Mouse (Mus musculus) erythroid progenitor cell, adult 5-6 weeks (primary cell): Measurements from ENCODE around the gene Cgrrf1. TPM values are rescaled to one million over a fixed set of nuclear protein-coding genes. Genes with fewer than 3 reads are reported as not detected.
A peak's percentile ranks its signal among the peaks of the same experiment; 100 is the strongest.
"Not testable (repeated sequence)": the region's sequence is repeated elsewhere in the genome, so short reads cannot be mapped to it uniquely, and the experiment has no call there.

Source experiments
- ATAC-seq: replicated peaks from 2 replicates; pipeline ENCODE4 v1.8.0; 2016; ENCODE audit warnings: moderate number of reproducible peaks, mild to moderate bottlenecking, moderate TSS enrichment, inconsistent platforms; ENCODE audit not compliant: poor library complexity, low FRiP score, severe bottlenecking
- total RNA-seq, 2 experiments: library from RNA; stranded (forward) in 1 of 2; stranded (reverse) in 1 of 2; fragments of 150-400 nt in 1 of 2; fragments of 186-747, 209-891 nt in 1 of 2; gene quantifications; 2 replicates each; pipeline versions ENCODE4 v1.2.3 to v1.2.4; 2015 to 2017; ENCODE audit warnings: low replicate concordance in 2 of 2

Cgrrf1 gene
- 47.4 and 49.4 TPM in 2 replicates for total RNA-seq (2015; ENCODE audit: low replicate concordance)
- 51.3 and 56.2 TPM in 2 replicates for total RNA-seq (2017; ENCODE audit: low replicate concordance)

- ATAC-seq: peak; percentile 93
Measured at GRCm38 (mm10) chr14:46831837-46832333, at the start of gene Cgrrf1. TSS of gene Cgrrf1 (plus strand) at chr14:46832125.

DNA sequence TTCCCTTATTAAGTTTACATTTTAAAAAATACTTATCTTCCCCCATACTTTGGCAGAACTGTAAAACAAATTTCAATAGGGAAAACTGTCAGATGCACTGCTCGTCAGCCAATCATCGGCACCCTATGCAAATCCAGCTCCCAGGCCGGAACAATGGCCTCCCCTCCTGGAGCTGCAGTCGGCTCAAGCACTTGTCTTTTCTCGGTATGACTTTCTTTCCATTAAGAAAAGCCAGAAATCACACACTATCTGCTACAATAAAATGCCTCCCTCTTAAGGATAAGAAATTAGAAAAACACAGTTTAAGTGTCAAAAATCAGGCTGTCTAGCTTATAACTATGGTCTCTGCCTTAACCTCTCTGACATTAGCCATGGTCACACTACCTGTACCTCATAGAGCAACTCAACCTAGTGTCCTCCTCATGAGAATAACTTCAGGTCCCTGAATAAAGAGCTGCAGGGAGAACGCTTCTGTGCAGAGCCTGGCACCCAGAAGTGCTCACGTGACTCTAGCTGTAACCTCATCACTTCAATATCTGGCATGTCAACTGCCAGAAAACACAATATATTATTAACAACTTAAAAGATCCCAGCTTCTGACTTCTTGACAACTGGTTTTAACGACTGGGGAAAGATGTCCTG, 49.6 kb upstream of the Cgrrf1 start:
- ATAC-seq: no peak

DNA sequence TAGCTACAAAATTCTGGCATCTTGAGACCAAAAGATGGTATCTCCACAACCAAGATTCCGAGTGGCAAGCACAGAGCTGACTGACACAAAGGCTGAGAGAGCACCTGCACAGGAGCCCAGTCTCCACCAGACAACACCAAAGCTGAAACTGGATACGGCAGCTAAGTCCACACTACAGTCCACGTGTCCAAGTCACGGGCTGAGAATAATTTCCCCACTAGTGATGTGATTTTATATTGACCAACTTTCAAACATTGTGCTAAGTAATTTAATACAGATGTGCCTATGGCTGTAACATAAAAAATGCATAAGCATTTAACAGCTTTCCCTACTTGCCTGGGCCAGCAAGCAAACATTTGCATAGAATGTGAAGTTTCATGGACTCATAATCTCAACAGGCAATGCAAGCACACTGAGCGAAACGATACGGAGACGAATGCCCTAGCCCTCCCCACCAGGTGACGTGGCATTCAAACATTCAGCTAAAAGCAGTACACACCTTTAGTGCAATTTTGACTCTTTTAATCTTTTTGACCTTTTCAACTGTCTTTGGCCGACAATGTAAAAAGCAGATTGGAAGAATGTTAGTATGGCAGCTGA, 48.5 kb upstream of the Cgrrf1 start:
- no peak for ATAC-seq

GRCm38 (mm10) chr14:46785247-46785646, 46.7 kb upstream of the Cgrrf1 start:
- no peak for ATAC-seq

- ATAC-seq: peak; percentile 17; the same call in 1 of the 2 replicates
Measured at GRCm38 (mm10) chr14:46787454-46787786, 44.5 kb upstream of the Cgrrf1 start.

- peak; percentile 97 for ATAC-seq
Measured at GRCm38 (mm10) chr14:46787787-46788504, 44.0 kb upstream of the Cgrrf1 start, which contains the start of gene Cnih1. TSS of gene Cnih1 (minus strand) at chr14:46788411.

DNA sequence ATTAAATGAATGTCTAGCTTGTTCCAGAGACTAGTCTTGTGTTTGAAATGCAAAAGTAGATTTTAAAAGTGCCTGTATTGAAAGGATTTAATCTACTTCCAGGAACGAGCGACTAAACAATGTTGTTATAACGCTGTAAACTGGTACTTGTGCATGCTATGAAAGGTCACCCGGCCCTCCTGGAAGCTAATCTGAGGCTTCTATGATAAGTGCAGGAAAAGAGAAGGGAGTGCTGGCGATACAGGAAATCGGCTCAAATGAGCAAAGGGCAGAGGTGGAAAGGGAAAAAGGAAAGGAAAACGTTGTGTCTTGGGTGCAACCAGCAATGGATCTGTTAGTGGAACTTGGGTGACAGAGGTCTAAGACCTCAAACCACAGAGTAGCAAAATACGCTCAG, 43.4 kb upstream of the Cgrrf1 start:
- ATAC-seq: 0 out of 2 replicates have a peak, but pooled peaks have one; percentile 40

GRCm38 (mm10) chr14:46790303-46790702, 41.6 kb upstream of the Cgrrf1 start:
- ATAC-seq: peak; percentile 46; the same call in 1 of the 2 replicates

- ATAC-seq: no peak
Measured at GRCm38 (mm10) chr14:46790723-46791122, 41.2 kb upstream of the Cgrrf1 start.

GRCm38 (mm10) chr14:46794157-46794556, 37.8 kb upstream of the Cgrrf1 start:
- ATAC-seq: no peak

GRCm38 (mm10) chr14:46800684-46801345, 31.1 kb upstream of the Cgrrf1 start:
- ATAC-seq: peak; percentile 98

DNA sequence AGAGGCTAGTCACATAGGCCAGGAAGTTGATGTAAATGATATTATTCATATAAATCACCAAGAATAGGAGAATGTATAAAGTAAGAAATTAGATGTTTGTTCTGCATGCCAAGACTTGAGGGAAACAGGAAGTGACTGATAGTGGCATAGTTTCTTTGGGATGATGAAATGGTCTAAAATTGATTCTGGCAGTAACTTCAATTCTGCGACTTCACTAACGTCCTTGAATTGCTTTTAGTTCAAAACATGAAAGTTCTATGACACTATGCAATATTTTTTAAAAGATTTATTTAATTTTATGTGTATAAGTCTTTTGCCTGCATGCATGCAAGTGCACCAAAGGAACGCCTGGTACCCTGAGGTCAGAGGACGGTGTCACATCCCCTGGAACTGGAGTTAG, 28.7 kb upstream of the Cgrrf1 start:
- ATAC-seq: no peak

- no peak for ATAC-seq
Measured at GRCm38 (mm10) chr14:46803791-46804190, 28.1 kb upstream of the Cgrrf1 start.

GRCm38 (mm10) chr14:46806186-46806585, 25.7 kb upstream of the Cgrrf1 start:
- ATAC-seq: no peak

DNA sequence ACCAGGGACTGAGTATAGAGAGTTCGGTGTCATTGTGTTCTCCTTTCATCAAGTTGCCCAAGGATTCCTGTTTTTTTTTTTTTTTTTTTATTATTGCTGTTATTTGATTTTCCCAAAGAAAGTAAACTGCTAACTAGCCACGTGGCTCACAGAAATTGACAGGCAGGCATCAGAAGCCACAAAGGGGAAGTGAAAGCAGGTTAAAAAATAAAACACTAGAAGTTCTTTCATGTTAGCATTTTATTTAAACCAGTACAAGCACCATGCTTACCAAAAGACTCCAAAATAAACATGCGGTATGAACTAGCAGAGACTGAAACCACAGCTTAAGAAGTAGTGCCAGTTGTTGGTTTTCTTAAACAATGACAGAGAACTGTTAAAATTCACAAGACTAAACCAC, 24.0 kb upstream of the Cgrrf1 start:
- no peak for ATAC-seq

DNA sequence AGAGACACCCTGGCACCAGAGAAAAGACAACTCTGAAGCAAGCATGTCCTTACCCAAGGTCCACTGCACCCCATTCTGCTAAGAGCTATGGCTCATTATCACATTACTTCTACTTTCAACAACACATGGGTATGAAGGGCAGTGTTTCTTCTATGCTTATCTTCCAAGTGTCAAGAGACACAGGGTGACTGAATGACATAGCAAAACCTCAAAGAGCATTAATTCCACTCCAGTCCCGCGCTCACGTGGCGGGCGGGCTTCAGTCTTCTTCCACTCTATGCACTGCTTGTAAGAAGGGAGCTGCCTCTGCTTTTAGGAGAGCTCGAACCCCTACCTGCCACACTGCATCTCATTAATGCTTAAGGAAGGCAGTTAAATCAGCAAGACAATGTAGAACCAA, 16.3 kb upstream of the Cgrrf1 start:
- peak; percentile 91 for ATAC-seq

GRCm38 (mm10) chr14:46816916-46817622, 14.9 kb upstream of the Cgrrf1 start:
- ATAC-seq: no peak

GRCm38 (mm10) chr14:46818743-46819142, 13.2 kb upstream of the Cgrrf1 start:
- no peak for ATAC-seq

GRCm38 (mm10) chr14:46819961-46820360, 12.0 kb upstream of the Cgrrf1 start:
- not testable (repeated sequence) for ATAC-seq
